Mouse (Mus musculus): ENCODE measurements at regions not wholly inside any gene's neighbourhood (a gene's known extent, or its start where the extent isn't known, plus 50 kb on each side); places are given as distances from the start of the nearest gene placed in this dataset.

DNA sequence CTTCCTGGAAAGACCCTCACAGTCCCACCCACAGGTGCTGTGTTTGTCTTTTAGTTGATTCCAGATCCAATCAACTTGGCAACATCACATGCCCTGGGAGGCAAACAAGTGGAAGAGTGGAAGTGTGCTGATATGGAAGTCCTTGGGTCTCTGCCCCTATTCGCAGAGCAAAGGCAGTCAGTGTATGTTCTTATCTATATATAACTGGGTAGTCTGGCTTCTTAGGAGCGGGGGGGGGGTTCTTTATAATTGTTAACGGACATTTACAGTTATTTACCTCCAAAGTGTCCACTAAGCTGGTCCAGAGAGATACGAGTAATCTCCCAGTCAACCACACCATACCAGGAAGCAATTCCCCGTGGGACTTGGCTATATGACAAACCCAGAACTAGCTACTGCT lies 184.8 kb downstream of the Prkcq start:
- TF ChIP-seq POLR2A (IDR thresholded peaks at IDR 0.05; ENCODE audit: insufficient read length, low read depth), result no peak
- TF ChIP-seq POLR2AphosphoS2 (IDR thresholded peaks at IDR 0.05; ENCODE audit: insufficient read length, low read depth), result no peak
